Mouse (Mus musculus) liver, embryonic 14.5 days (tissue): ENCODE measurements around the gene Chd6.

Experiments
- CTCF ChIP-seq: IDR thresholded peaks from 2 replicates; pipeline ENCODE4 v1.5.1; 2016; ENCODE audit warnings: antibody characterized with exemption, low read depth, control low read depth
- EP300 ChIP-seq: IDR thresholded peaks from 2 replicates; pipeline ENCODE4 v1.6.1; 2016; ENCODE audit warnings: antibody characterized with exemption, low read depth

- TF ChIP-seq EP300 (no peak), CTCF (no peak)
These were observed 96.2 kb downstream of the Chd6 start for GRCm38 (mm10) chr2:161012577-161013251.
